Mouse (Mus musculus) spleen, postnatal 10 days (tissue): ENCODE measurements at regions not wholly inside any gene's neighbourhood (a gene's known extent, or its start where the extent isn't known, plus 50 kb on each side); places are given as distances from the start of the nearest gene placed in this dataset.

Experiments used
- DNase-seq, 2 experiments: peaks; one replicate each; pipeline ENCODE4 v3.0.0; 2021 to 2022; ENCODE audit warnings: low spot score in 2 of 2

GRCm38 (mm10) chr6:51100341-51100740, 332.1 kb upstream of the Nfe2l3 start:
- DNase-seq: peak; percentile 29 to 72

- DNase-seq: no peak
These were observed 329.2 kb upstream of the Nfe2l3 start for GRCm38 (mm10) chr6:51103236-51103635.

- no peak for DNase-seq
These were observed 328.1 kb upstream of the Nfe2l3 start for GRCm38 (mm10) chr6:51104336-51104735.

- no peak for DNase-seq
These were observed 324.0 kb upstream of the Nfe2l3 start for GRCm38 (mm10) chr6:51108336-51108956.

GRCm38 (mm10) chr6:51110596-51110995, 321.9 kb upstream of the Nfe2l3 start:
- DNase-seq: no peak

- no peak for DNase-seq
These were observed 317.7 kb upstream of the Nfe2l3 start for GRCm38 (mm10) chr6:51114604-51115333.

GRCm38 (mm10) chr6:51118833-51119535, 313.5 kb upstream of the Nfe2l3 start:
- DNase-seq: no peak

GRCm38 (mm10) chr6:51119691-51120302, 312.7 kb upstream of the Nfe2l3 start:
- no peak for DNase-seq

- DNase-seq: no peak
These were observed 309.5 kb upstream of the Nfe2l3 start for GRCm38 (mm10) chr6:51122941-51123340.

GRCm38 (mm10) chr6:51127851-51128250, 304.6 kb upstream of the Nfe2l3 start:
- DNase-seq: no peak

- peak in 1 of 2 experiments; percentile 20 for DNase-seq
These were observed 303.4 kb upstream of the Nfe2l3 start for GRCm38 (mm10) chr6:51129096-51129495.

- peak; percentile 26 to 51 for DNase-seq
These were observed 302.9 kb upstream of the Nfe2l3 start for GRCm38 (mm10) chr6:51129591-51129990.

- DNase-seq: no peak
These were observed 287.7 kb upstream of the Nfe2l3 start for GRCm38 (mm10) chr6:51144762-51145161.

GRCm38 (mm10) chr6:51145863-51146262, 286.6 kb upstream of the Nfe2l3 start:
- no peak for DNase-seq

GRCm38 (mm10) chr6:51148821-51149220, 283.6 kb upstream of the Nfe2l3 start:
- DNase-seq: no peak

GRCm38 (mm10) chr6:51150066-51150465, 282.4 kb upstream of the Nfe2l3 start:
- DNase-seq: no peak

GRCm38 (mm10) chr6:51150486-51150885, 282.0 kb upstream of the Nfe2l3 start:
- DNase-seq: no peak

- DNase-seq: no peak
These were observed 281.6 kb upstream of the Nfe2l3 start for GRCm38 (mm10) chr6:51150916-51151315.

GRCm38 (mm10) chr6:51156836-51157370, 275.6 kb upstream of the Nfe2l3 start:
- no peak for DNase-seq

- DNase-seq: no peak
These were observed 271.3 kb upstream of the Nfe2l3 start for GRCm38 (mm10) chr6:51161149-51161548.

- DNase-seq: no peak
These were observed 270.0 kb upstream of the Nfe2l3 start for GRCm38 (mm10) chr6:51162208-51163082.
